Mouse (Mus musculus): ENCODE measurements at regions not wholly inside any gene's neighbourhood (a gene's known extent, or its start where the extent isn't known, plus 50 kb on each side); places are given as distances from the start of the nearest gene placed in this dataset.

DNA sequence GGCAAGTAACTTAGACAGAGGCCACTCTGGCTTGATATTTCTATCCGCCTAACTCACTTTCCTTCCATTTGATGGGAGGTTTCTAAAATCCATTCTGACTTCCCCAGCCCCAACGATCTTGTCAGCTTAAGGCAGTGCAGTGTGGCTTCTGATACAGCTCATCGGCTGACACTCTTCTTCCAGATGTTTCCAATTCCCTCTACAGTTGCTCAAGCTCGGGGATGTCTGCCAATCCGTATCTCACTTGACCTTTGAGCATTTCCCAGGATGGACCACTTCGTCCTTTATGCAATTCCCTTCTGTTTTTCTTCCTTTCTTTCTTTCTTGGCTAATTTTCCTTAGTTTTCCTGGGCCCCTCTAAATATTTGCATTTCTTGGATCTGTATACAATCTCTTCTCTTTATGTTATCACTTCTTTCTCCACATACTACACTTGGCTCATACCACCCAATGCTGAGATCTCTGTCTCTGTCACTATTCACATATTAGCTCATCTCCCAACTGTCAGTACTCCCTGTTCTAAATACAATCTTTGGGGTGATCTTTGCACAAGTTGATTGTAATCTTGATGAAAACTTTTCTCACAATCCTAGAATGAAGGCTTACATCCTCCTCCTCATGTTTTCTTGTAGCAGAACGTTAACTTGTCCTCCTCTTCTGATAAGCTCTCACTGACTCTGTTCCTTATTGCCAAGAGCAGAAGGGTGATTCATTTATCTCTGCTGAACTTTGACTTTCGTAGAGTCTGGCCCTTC is 2636.5 kb upstream of the Gm7489 start:
- Histone ChIP-seq H3K9me3 (replicated peaks; ENCODE audit: control insufficient read depth, insufficient read depth, low read length, poor library complexity, severe bottlenecking) (no peaks in the 10 kb centered on the region), H3K4me3 (ENCODE audit: low read depth, low read length) (no peak overlapping the region), H3K27me3 (ENCODE audit: control insufficient read depth, insufficient read depth, low read length, poor library complexity, severe bottlenecking) (no peaks in the 10 kb centered on the region), H3K36me3 (ENCODE audit: control insufficient read depth, insufficient read depth, low read length, poor library complexity, severe bottlenecking) (no peaks in the 10 kb centered on the region), H3K4me1 (ENCODE audit: control insufficient read depth, insufficient read depth, low read length) (no peaks in the 10 kb centered on the region), H3K27ac (ENCODE audit: insufficient read depth, low read length) (no peak overlapping the region), H3K9ac (ENCODE audit: low read depth, poor library complexity, severe bottlenecking) (no peak overlapping the region)
- TF ChIP-seq EP300 (IDR thresholded peaks at IDR 0.05; ENCODE audit: insufficient read depth, low read depth, low read length) (no peak), CTCF (IDR thresholded peaks at IDR 0.05; ENCODE audit: low read depth, low read length) (no peak), POLR2A (IDR thresholded peaks at IDR 0.05; ENCODE audit: insufficient read depth, low read length) (no peak)

DNA sequence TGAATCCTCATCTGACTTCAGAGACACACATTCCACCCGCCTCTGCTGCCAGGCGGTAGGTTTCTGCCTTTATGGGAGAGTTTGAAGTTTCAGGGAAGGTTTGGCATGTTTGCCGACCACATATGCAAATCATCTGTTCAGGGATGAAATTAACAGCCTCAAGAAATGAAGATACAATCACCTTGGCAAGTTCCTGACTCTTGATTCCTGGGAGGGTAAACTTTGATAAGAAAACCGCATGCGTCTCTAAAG is 2636.0 kb upstream of the Gm7489 start:
- H3K27me3 ChIP-seq (ENCODE audit: control insufficient read depth, insufficient read depth, low read length, poor library complexity, severe bottlenecking): no peaks in the 10 kb centered on the region
- no peak overlapping the region for H3K4me3 ChIP-seq (ENCODE audit: low read depth, low read length)
- H3K4me1 ChIP-seq (ENCODE audit: control insufficient read depth, insufficient read depth, low read length): no peaks in the 10 kb centered on the region
- no peaks in the 10 kb centered on the region for H3K9me3 ChIP-seq (replicated peaks; ENCODE audit: control insufficient read depth, insufficient read depth, low read length, poor library complexity, severe bottlenecking)
- no peak overlapping the region for H3K27ac ChIP-seq (ENCODE audit: insufficient read depth, low read length)
- no peak overlapping the region for H3K9ac ChIP-seq (ENCODE audit: low read depth, poor library complexity, severe bottlenecking)
- TF ChIP-seq POLR2A (IDR thresholded peaks at IDR 0.05; ENCODE audit: insufficient read depth, low read length): no peak
- no peak for TF ChIP-seq EP300 (IDR thresholded peaks at IDR 0.05; ENCODE audit: insufficient read depth, low read depth, low read length)
- no peak for TF ChIP-seq CTCF (IDR thresholded peaks at IDR 0.05; ENCODE audit: low read depth, low read length)
- H3K36me3 ChIP-seq (ENCODE audit: control insufficient read depth, insufficient read depth, low read length, poor library complexity, severe bottlenecking): no peaks in the 10 kb centered on the region

DNA sequence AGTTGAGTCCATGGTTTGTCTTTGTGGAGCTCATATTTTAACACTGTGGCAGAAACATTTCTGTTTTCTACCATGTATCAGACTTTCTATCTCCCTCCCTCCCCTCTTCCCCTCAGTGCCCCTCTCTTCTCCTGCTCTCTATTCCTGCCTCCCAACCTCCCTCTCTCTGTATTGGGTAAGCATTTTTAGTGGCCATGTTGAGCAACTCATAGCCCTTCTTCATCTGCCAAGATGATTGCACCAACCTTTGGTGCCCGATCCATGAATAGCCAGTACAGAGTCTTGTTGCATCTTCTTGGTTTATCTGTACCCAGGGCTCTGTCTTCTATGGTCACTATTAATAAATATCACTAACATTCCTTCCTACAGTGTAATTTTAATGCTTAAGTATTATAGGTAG is 2630.6 kb upstream of the Gm7489 start:
- no peaks in the 10 kb centered on the region for H3K9me3 ChIP-seq (replicated peaks; ENCODE audit: control insufficient read depth, insufficient read depth, low read length, poor library complexity, severe bottlenecking)
- H3K36me3 ChIP-seq (ENCODE audit: control insufficient read depth, insufficient read depth, low read length, poor library complexity, severe bottlenecking): no peaks in the 10 kb centered on the region
- H3K4me1 ChIP-seq (ENCODE audit: control insufficient read depth, insufficient read depth, low read length): no peaks in the 10 kb centered on the region
- no peak overlapping the region for H3K27ac ChIP-seq (ENCODE audit: insufficient read depth, low read length)
- H3K9ac ChIP-seq (ENCODE audit: low read depth, poor library complexity, severe bottlenecking): no peak overlapping the region
- H3K4me3 ChIP-seq (ENCODE audit: low read depth, low read length): no peak overlapping the region
- no peak for TF ChIP-seq CTCF (IDR thresholded peaks at IDR 0.05; ENCODE audit: low read depth, low read length)
- H3K27me3 ChIP-seq (ENCODE audit: control insufficient read depth, insufficient read depth, low read length, poor library complexity, severe bottlenecking): no peaks in the 10 kb centered on the region

DNA sequence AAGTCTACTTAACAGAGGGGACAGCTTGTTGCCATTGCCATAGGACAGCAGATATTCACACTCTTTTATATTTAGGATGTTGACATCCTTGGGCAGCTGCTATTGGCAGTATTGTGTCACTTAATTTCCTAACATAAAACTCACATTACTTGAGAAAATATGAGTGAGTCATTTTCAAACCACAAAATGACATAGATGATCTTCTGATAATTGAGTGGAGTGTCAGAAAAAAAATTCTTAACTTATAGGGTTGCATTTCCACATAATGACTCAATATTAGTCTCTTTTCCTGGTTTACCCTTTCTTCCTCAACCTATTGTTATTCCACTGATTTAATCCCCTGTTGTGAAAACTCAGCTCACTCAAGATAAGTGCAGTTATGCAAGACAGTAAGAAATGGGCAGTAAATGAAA is 2629.5 kb upstream of the Gm7489 start:
- Histone ChIP-seq H3K4me1 (ENCODE audit: control insufficient read depth, insufficient read depth, low read length) (no peaks in the 10 kb centered on the region), H3K27me3 (ENCODE audit: control insufficient read depth, insufficient read depth, low read length, poor library complexity, severe bottlenecking) (no peaks in the 10 kb centered on the region), H3K9me3 (replicated peaks; ENCODE audit: control insufficient read depth, insufficient read depth, low read length, poor library complexity, severe bottlenecking) (no peaks in the 10 kb centered on the region), H3K9ac (ENCODE audit: low read depth, poor library complexity, severe bottlenecking) (no peak overlapping the region), H3K27ac (ENCODE audit: insufficient read depth, low read length) (no peak overlapping the region), H3K4me3 (ENCODE audit: low read depth, low read length) (no peak overlapping the region), H3K36me3 (ENCODE audit: control insufficient read depth, insufficient read depth, low read length, poor library complexity, severe bottlenecking) (no peaks in the 10 kb centered on the region)
- TF ChIP-seq EP300 (IDR thresholded peaks at IDR 0.05; ENCODE audit: insufficient read depth, low read depth, low read length) (no peak), CTCF (IDR thresholded peaks at IDR 0.05; ENCODE audit: low read depth, low read length) (no peak), POLR2A (IDR thresholded peaks at IDR 0.05; ENCODE audit: insufficient read depth, low read length) (no peak)

DNA sequence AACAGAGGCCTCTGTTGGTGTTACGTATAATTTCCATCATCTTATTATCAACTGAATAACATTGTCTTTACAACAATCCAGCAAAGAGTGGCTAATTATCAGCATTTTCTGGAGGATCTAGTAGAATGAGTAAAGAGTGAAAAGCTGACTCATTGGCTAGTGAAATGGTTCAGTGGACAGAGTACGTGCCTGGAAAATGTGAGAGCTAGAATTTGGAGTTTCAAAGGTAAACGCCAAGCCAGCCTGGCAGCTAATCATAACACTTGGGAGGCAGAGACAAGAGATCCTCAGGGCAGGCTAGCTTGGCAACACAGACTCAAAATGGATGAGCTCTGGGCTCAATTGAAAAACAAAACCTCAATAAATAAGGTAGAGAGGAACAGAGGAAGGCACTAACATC is 2628.0 kb upstream of the Gm7489 start:
- Histone ChIP-seq H3K9ac (ENCODE audit: low read depth, poor library complexity, severe bottlenecking) (no peak overlapping the region), H3K36me3 (ENCODE audit: control insufficient read depth, insufficient read depth, low read length, poor library complexity, severe bottlenecking) (no peaks in the 10 kb centered on the region), H3K9me3 (replicated peaks; ENCODE audit: control insufficient read depth, insufficient read depth, low read length, poor library complexity, severe bottlenecking) (no peaks in the 10 kb centered on the region), H3K27ac (ENCODE audit: insufficient read depth, low read length) (no peak overlapping the region), H3K27me3 (ENCODE audit: control insufficient read depth, insufficient read depth, low read length, poor library complexity, severe bottlenecking) (no peaks in the 10 kb centered on the region), H3K4me3 (ENCODE audit: low read depth, low read length) (no peak overlapping the region), H3K4me1 (ENCODE audit: control insufficient read depth, insufficient read depth, low read length) (no peaks in the 10 kb centered on the region)
- TF ChIP-seq CTCF (IDR thresholded peaks at IDR 0.05; ENCODE audit: low read depth, low read length) (no peak), POLR2A (IDR thresholded peaks at IDR 0.05; ENCODE audit: insufficient read depth, low read length) (no peak), EP300 (IDR thresholded peaks at IDR 0.05; ENCODE audit: insufficient read depth, low read depth, low read length) (no peak)

DNA sequence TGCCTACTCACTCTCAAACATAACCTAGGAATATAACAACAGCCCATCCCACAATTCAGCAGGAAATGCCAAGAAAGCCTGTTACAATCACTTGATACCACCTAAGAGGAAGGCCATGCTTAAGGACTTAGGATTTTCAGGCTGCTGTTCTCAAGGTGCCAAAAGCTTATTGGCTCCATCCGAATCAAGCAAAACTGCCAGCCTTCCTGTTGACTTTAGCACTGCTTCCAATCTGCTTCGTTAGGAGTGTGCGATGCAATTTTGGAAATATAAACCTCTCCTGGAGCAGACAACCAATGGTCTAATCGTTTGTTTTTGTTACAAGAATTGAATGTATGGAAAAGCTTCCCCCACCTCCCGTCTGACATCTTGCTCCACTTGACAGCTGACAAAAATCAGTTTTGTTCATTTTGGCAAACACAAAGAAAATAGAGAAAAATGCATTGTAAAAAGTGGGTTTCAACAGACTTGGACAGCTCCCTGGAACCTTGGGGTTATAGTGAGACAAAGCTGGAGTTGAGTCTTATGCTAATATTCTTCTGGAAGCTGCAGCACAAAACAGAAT is 2620.0 kb upstream of the Gm7489 start:
- no peaks in the 10 kb centered on the region for H3K27me3 ChIP-seq (ENCODE audit: control insufficient read depth, insufficient read depth, low read length, poor library complexity, severe bottlenecking)
- no peaks in the 10 kb centered on the region for H3K36me3 ChIP-seq (ENCODE audit: control insufficient read depth, insufficient read depth, low read length, poor library complexity, severe bottlenecking)
- no peaks in the 10 kb centered on the region for H3K4me1 ChIP-seq (ENCODE audit: control insufficient read depth, insufficient read depth, low read length)
- no peak for TF ChIP-seq POLR2A (IDR thresholded peaks at IDR 0.05; ENCODE audit: insufficient read depth, low read length)
- no peak for TF ChIP-seq CTCF (IDR thresholded peaks at IDR 0.05; ENCODE audit: low read depth, low read length)
- TF ChIP-seq EP300 (IDR thresholded peaks at IDR 0.05; ENCODE audit: insufficient read depth, low read depth, low read length): no peak
- H3K4me3 ChIP-seq (ENCODE audit: low read depth, low read length): no peak overlapping the region
- H3K9me3 ChIP-seq (replicated peaks; ENCODE audit: control insufficient read depth, insufficient read depth, low read length, poor library complexity, severe bottlenecking): no peaks in the 10 kb centered on the region
- H3K27ac ChIP-seq (ENCODE audit: insufficient read depth, low read length): no peak overlapping the region
- no peak overlapping the region for H3K9ac ChIP-seq (ENCODE audit: low read depth, poor library complexity, severe bottlenecking)

Measured in ES-Bruce4 (cell line).